Comparison of ENCODE assay signal across 1 mouse cellular context in the genomic region with DNA sequence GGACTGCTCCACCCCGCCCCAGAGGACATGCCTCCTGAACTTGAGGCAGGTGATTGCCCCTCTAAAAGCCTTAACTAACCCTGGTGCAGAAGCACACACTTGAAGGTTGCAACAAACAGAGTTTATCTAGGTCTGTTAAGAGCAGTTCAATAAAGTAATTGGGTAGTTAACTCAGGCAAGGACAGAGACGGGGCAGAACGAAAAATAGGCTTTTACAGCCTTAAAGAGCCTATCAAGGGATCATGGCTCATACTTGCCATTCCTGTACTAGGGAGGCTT.
A peak's percentile ranks its signal among the peaks of the same experiment; 100 is the strongest.
TF ChIP-seq lines count a peak whose summit lies in the region.

No protein-coding gene starts in this region.

TF ChIP-seq in CH12.LX, 34 proteins besides CTCF, POLR2A, EP300 and RAD21:
- TF ChIP-seq GABPA (IDR thresholded peaks at IDR 0.05; ENCODE audit: insufficient replicate concordance, low read depth, low read length) (no peak), CHD1 (IDR thresholded peaks at IDR 0.05; ENCODE audit: low read depth, low read length) (0 out of 2 replicates have a peak, but pooled peaks have one; percentile 56), JUND (conservative IDR thresholded peaks at IDR 0.05; ENCODE audit: low read depth, low read length) (no peak), NRF1 (IDR thresholded peaks at IDR 0.05; ENCODE audit: low read depth, low read length) (no peak), SIN3A (IDR thresholded peaks at IDR 0.05; ENCODE audit: low read length) (no peak), ZMIZ1 (IDR thresholded peaks at IDR 0.05; ENCODE audit: low read depth, low read length) (no peak), KAT2A (IDR thresholded peaks at IDR 0.05; ENCODE audit: insufficient replicate concordance, low read length) (no peak), USF1 (IDR thresholded peaks at IDR 0.05; ENCODE audit: low read depth, low read length) (no peak)
